Mouse (Mus musculus) hindbrain, embryonic 12.5 days (tissue): ENCODE data around the gene Galns. TPM values are rescaled to one million over a fixed set of nuclear protein-coding genes. Genes with fewer than 3 reads are reported as not detected.

Experiments used
- ATAC-seq: fragments of 200-750 bp; cut with Nextera tagmentation; 2 replicates; pipeline ENCODE4 v1.8.0; 2017; ENCODE audit warnings: moderate TSS enrichment; ENCODE audit not compliant: low FRiP score
- H3K27ac ChIP-seq: fragments of 300-500 bp; sonication (generic); 2 replicates; pipeline ENCODE4 v1.5.1; 2016; ENCODE audit warnings: mild to moderate bottlenecking
- H3K27me3 ChIP-seq: fragments of 300-500 bp; sonication (generic); 2 replicates; pipeline ENCODE4 v1.6.1; 2016; ENCODE audit warnings: mild to moderate bottlenecking
- H3K36me3 ChIP-seq: fragments of 300-500 bp; sonication (generic); 2 replicates; pipeline ENCODE4 v1.6.1; 2016; ENCODE audit warnings: mild to moderate bottlenecking
- H3K4me1 ChIP-seq: fragments of 300-500 bp; sonication (generic); 2 replicates; pipeline ENCODE4 v1.6.1; 2016
- H3K4me2 ChIP-seq: fragments of 300-500 bp; sonication (generic); replicated peaks from 2 replicates; pipeline ENCODE4 v1.6.1; 2016; ENCODE audit warnings: mild to moderate bottlenecking
- H3K4me3 ChIP-seq: fragments of 300-500 bp; sonication (generic); 2 replicates; pipeline ENCODE4 v1.5.1; 2016; ENCODE audit warnings: mild to moderate bottlenecking
- H3K9ac ChIP-seq: fragments of 300-500 bp; sonication (generic); 2 replicates; pipeline ENCODE4 v1.6.1; 2016; ENCODE audit warnings: mild to moderate bottlenecking, moderate library complexity
- H3K9me3 ChIP-seq: fragments of 300-500 bp; sonication (generic); replicated peaks from 2 replicates; pipeline ENCODE4 v1.6.1; 2016; ENCODE audit warnings: mild to moderate bottlenecking
- WGBS: fragments of 180-500 bp; shearing (Covaris S2); methylation state at CpG from one replicate; pipeline ENCODE4 v1.1.7; 2016; 5-methylcytosine and 5-hydroxymethylcytosine counted together
- polyA plus RNA-seq: library from polyadenylated mRNA; unstranded; fragments of >200 nt; fragmentation: Nextera tagmentation; extraction: Ambion mirVana; gene quantifications from 2 replicates; pipeline ENCODE4 v1.2.1, GENCODE M21; 2016

Galns gene
- polyA plus RNA-seq, 1 experiment from 2014 or later = 6.3 TPM

DNA sequence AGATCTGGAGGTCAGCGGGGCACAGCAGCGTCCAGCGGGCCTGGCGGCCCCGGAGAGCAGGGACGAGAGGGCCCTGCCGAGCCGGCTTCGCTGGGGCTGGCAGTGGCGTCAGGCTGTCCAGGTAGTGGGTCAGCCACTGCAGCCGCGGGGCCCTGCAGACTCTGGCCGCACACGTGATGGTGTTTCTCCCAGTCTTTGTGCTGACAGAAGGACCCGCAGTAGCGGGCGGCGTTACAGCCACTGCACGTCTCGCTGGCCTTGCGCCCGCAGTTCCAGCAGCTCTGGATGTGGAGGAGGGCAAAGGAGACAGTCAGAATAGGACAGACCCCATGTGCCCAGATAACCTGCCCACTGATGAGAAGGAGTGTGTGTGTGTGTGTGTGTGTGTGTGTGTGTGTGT lies 19.4 kb upstream of the Galns start:
- no peak overlapping the region for H3K27ac ChIP-seq
- H3K27me3 ChIP-seq = peaks cover 7% of the 10 kb centered on the region; the same call in 1 of the 2 replicates
- no peak for ATAC-seq
- peaks cover 12% of the 10 kb centered on the region; the same call in 1 of the 2 replicates for H3K4me1 ChIP-seq
- H3K9ac ChIP-seq = no peak overlapping the region
- H3K9me3 ChIP-seq = no peaks in the 10 kb centered on the region
- 51% methylated on average over 22 of the region's 22 CpGs for WGBS
- H3K4me2 ChIP-seq = peak overlapping the region; percentile 24; the same call in 1 of the 2 replicates
- H3K4me3 ChIP-seq = no peak overlapping the region
- H3K36me3 ChIP-seq = peaks cover 43% of the 10 kb centered on the region

DNA sequence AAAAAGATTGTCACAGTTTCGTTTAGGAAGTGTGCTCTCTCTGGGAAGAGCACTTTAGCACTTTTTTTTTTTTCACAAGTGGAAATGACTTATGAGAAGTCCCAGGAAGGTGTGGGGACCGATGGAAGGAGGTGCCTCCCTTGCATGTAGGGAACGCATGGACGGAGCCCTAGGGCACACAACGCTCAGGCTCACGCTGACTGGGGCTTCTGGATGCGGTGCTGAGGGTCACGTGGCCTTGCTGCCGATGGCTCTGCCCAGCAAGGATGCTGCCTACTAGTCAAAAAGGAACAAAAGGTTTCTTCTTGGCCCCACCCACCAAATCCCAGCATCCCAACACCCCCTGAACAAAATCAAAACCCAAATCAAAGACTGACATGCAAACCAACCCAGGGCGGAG lies 18.1 kb upstream of the Galns start:
- WGBS = 18% methylated on average over 10 of the region's 10 CpGs
- Histone ChIP-seq H3K9me3 (no peaks in the 10 kb centered on the region), H3K36me3 (peaks cover 30% of the 10 kb centered on the region), H3K27me3 (peaks cover 5% of the 10 kb centered on the region; the same call in 1 of the 2 replicates), H3K27ac (no peak overlapping the region), H3K4me2 (no peak overlapping the region), H3K4me3 (no peak overlapping the region), H3K9ac (no peak overlapping the region), H3K4me1 (peaks cover 11% of the 10 kb centered on the region; the same call in 1 of the 2 replicates)
- no peak for ATAC-seq

DNA sequence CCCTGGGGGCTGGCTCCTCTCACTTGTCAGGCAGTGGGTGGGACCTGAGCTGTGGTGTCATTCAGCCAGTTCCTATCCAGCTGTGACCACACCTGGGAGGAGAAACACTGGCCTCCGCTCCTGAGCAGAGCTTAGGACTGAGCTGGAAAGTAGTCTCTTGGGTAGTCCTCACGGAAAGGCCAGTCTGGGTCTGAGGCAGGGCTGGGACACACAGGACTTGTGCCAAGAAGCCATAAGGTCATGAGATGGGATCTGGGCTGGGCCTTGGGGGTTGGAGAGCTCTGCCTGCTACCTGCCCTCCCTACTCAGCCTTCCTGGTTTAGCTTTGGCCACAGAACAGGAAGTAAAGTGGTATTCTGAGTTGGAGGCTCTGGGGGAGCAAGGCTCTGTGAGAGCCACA lies 15.6 kb upstream of the Galns start:
- no peak overlapping the region for H3K27ac ChIP-seq
- peaks cover 5% of the 10 kb centered on the region; the same call in 1 of the 2 replicates for H3K27me3 ChIP-seq
- ATAC-seq = no peak
- no peak overlapping the region for H3K4me3 ChIP-seq
- H3K9me3 ChIP-seq = no peaks in the 10 kb centered on the region
- H3K9ac ChIP-seq = no peak overlapping the region
- peaks cover 12% of the 10 kb centered on the region; the same call in 1 of the 2 replicates for H3K4me1 ChIP-seq
- peaks cover 12% of the 10 kb centered on the region; the same call in 1 of the 2 replicates for H3K36me3 ChIP-seq
- H3K4me2 ChIP-seq = no peak overlapping the region
- 77% methylated on average over 2 of the region's 2 CpGs for WGBS

DNA sequence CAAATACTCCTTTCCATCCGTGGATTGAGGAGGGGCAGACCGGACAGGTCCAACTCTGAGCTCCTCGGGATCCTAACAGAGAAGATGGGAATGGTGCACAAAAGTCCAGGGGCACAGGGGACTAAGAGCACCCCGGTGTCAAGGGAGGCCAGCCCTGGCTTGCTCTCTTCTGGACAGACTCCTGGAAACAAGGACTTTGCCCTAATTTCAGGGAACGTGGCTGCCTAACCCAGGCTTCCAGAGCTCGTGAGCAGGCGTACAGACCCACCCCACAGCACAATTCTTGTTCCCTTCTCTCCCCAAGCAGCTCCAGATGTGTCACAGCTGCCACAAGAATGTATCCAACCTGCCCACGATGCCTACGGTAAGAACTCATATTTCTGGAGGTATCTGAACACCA lies 14.5 kb upstream of the Galns start:
- H3K36me3 ChIP-seq = peaks cover 10% of the 10 kb centered on the region; the same call in 1 of the 2 replicates
- no peak overlapping the region for H3K27ac ChIP-seq
- no peak overlapping the region for H3K9ac ChIP-seq
- H3K4me1 ChIP-seq = peaks cover 11% of the 10 kb centered on the region; the same call in 1 of the 2 replicates
- no peaks in the 10 kb centered on the region for H3K9me3 ChIP-seq
- H3K4me3 ChIP-seq = no peak overlapping the region
- WGBS = 82% methylated on average over 9 of the region's 9 CpGs
- no peak for ATAC-seq
- H3K4me2 ChIP-seq = no peak overlapping the region
- H3K27me3 ChIP-seq = peaks cover 5% of the 10 kb centered on the region; the same call in 1 of the 2 replicates

DNA sequence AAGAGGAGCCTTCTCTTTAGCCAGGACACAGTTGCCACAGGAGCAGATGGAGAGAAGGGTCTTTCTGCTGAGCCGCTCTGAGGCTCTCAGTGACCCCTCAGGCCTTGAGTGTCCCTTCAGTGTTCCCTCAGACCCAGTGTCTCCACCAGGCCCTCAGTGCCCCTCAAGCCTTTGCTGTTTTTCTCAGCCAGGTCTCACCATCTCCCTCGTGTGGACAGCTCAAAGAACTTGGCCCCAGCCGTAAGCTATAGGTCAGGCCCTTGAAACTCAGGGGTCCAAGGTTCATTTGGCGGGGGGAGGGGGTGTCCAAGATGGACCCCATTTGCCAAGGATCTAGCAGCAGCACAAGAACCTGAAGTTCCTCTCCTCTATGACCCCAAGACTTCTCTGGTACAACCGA lies 13.4 kb upstream of the Galns start:
- WGBS = 73% methylated on average over 5 of the region's 5 CpGs
- no peak for ATAC-seq

DNA sequence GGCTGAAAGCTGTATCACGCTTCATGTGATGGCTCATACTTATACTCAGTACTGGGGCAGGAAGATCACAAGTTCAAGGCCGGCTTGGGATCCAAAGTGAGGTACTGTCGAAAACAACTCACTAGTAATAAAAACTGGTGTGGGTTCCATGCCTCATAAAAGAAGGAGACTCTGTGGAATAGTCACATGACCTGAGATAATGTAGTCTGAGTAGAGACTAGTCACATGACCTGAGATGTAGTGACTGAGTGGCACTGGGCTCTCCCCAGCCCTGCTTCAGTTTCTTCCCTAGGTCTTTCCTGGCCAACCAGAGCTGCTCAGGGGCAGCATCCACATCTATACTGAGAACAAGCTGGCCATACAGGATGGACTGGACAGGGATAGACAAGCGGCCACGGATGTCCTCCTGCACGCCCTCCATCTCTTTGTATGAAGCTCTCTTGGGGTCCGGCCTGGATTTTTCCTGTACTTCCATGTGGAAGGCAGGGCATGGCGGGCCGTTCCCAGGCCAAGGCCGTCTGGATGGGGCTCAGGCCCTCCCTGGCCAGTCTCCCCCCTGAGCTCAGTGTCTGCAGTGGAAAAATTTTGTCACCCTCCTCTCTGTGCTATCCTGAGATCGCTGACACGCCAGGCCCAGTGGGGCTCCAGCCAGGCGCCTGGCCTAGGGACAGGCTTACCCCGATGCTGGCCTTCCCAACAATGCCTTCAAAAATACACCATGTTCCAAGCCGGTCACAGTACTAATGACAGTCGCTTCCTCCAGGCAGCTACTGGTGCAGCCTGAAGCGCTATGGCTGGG lies 12.8 kb upstream of the Galns start:
- peaks cover 11% of the 10 kb centered on the region for H3K4me1 ChIP-seq
- 87% methylated on average over 17 of the region's 17 CpGs for WGBS
- no peak overlapping the region for H3K4me2 ChIP-seq
- no peak overlapping the region for H3K27ac ChIP-seq
- H3K9ac ChIP-seq = no peak overlapping the region
- H3K27me3 ChIP-seq = no peaks in the 10 kb centered on the region
- 0 out of 2 replicates have a peak, but pooled peaks cover 3% of the 10 kb centered on the region for H3K36me3 ChIP-seq
- no peak overlapping the region for H3K4me3 ChIP-seq
- no peak for ATAC-seq
- H3K9me3 ChIP-seq = no peaks in the 10 kb centered on the region

More for the DNA sequence above, 13.4 kb upstream of the Galns start:
- Histone ChIP-seq H3K27me3 (no peaks in the 10 kb centered on the region), H3K27ac (no peak overlapping the region), H3K9me3 (no peaks in the 10 kb centered on the region), H3K4me2 (no peak overlapping the region), H3K4me3 (no peak overlapping the region), H3K36me3 (0 out of 2 replicates have a peak, but pooled peaks cover 3% of the 10 kb centered on the region), H3K9ac (no peak overlapping the region), H3K4me1 (peaks cover 8% of the 10 kb centered on the region)

DNA sequence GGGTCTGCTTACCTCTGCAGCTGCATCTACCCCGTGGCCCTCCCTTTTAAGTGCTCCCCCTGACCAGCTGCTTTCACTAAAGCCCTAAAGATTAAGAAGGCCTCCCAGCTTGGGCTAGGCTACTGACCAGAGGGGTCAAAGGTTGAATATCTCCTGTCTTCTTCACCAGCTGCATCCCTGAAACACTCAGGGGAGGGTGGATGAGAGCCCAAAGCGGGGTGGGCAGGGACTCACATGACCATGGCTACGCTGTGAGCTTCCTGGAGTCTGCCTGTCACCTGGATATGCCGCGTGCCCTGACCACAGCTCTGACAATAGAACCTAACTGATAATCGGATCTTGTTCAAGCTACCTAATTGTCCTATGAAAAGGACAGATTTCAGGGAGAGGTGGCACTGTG lies 11.5 kb upstream of the Galns start, which contains the start of gene Pabpn1l:
Gene Pabpn1l (minus strand): TSS at position 13 of the 400 bp plus-strand sequence.
- Histone ChIP-seq H3K9ac (no peak within 1 kb of the TSS), H3K4me3 (no peak within 1 kb of the TSS), H3K27me3 (no peaks in the 10 kb centered on the region), H3K4me1 (peaks cover 19% of the 10 kb centered on the region), H3K27ac (no peak within 1 kb of the TSS), H3K36me3 (no peaks in the 10 kb centered on the region), H3K9me3 (no peaks in the 10 kb centered on the region), H3K4me2 (no peak within 1 kb of the TSS)
- 72% methylated on average over 6 of the region's 6 CpGs for WGBS
- no peak for ATAC-seq

DNA sequence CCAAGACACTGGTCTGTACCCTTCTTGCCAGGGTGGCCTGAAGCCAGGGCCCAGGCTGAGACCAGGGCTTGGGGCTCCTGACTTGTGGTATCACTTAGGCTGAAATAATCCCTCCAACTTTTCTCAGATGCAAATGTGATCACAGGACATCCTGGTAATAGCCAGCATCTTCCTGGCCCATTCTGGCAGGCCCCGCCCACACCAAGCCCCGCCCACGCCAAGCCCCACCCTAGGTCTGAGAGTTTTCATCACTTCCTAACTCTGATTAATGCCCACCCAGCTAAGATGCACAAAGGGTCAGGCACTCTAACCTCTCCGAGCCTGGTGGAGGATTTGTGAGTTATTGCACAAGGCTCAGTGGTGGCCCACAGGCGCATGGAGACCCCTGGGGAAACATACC lies 9.2 kb upstream of the Galns start:
- Histone ChIP-seq H3K27me3 (no peaks in the 10 kb centered on the region), H3K27ac (no peak overlapping the region), H3K4me2 (no peak overlapping the region), H3K9ac (no peak overlapping the region), H3K36me3 (peaks cover 5% of the 10 kb centered on the region; the same call in 1 of the 2 replicates), H3K9me3 (no peaks in the 10 kb centered on the region), H3K4me1 (peaks cover 17% of the 10 kb centered on the region), H3K4me3 (no peak overlapping the region)
- no peak for ATAC-seq
- 38% methylated on average over 5 of the region's 5 CpGs for WGBS

DNA sequence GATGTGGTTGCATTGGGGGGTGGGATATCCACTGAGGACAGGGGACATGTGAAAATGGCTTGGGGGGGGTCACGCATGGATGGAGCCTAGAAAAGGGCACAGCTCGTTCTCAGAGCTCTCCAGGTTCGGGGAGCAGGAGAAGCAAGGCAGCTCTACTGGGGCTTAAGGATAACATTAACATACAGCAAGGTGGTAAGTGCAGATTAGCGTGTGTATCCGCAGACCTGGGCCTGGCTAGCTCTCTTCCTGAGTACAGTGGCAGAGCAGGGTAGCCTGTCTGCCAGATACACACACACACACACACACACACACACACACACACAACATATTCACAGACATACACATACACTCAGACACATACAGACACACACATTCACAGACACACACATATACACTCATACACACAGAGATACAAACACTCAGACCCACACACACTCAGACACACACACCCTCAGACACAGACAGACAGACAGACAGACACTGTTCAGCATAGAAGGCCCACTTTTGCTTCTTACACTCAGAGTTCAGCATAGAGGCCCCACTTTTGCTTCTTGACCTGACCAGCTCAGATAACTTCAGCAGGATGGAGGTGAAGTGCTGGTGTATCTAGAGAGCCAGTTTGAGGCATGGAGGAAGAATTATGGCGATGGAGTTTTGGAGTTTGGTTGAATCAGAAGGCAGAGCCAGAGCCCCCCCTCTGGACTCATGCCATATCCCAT lies 7.6 kb upstream of the Galns start:
- Histone ChIP-seq H3K27ac (no peak overlapping the region), H3K9me3 (no peaks in the 10 kb centered on the region), H3K27me3 (no peaks in the 10 kb centered on the region), H3K4me3 (no peak overlapping the region), H3K4me2 (no peak overlapping the region), H3K9ac (no peak overlapping the region; the same call in 1 of the 2 replicates), H3K36me3 (peaks cover 14% of the 10 kb centered on the region), H3K4me1 (peaks cover 15% of the 10 kb centered on the region)
- WGBS = 76% methylated on average over 6 of the region's 6 CpGs
- ATAC-seq = no peak

DNA sequence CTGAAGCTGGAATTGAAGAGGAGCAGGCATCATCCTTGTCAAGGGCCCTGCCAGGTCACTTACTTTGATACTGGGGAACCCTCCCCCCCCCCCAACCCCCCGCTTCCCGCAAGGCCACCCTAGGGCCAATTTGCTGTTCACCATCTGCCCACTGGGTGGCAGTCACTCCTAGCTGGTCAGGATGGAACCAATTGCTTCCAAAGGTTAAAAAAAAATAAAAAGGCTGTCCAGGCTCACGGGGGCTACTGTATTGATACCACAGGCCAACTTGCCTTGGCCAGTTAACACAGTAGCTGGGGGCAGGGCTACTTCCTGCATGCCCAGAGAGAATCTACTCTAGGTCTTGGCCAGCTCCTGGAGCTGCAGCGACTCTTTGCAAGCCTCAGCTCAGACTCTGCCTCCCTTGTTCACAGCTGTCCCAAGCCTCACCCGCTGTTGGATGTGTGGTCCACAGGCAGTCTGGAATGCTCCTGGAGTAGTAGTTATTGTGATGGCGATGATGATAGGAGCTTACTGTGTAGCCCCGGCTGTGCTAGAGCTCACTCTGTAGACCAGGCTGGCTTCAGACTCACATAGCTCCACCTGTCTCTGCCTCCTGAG lies 6.8 kb upstream of the Galns start:
- Histone ChIP-seq H3K9ac (no peak overlapping the region), H3K36me3 (peaks cover 14% of the 10 kb centered on the region), H3K27me3 (no peaks in the 10 kb centered on the region), H3K27ac (no peak overlapping the region), H3K9me3 (no peaks in the 10 kb centered on the region), H3K4me1 (peaks cover 15% of the 10 kb centered on the region), H3K4me3 (no peak overlapping the region), H3K4me2 (no peak overlapping the region)
- ATAC-seq = 0 out of 2 replicates have a peak, but pooled peaks have one; percentile 23
- 34% methylated on average over 5 of the region's 7 CpGs for WGBS

DNA sequence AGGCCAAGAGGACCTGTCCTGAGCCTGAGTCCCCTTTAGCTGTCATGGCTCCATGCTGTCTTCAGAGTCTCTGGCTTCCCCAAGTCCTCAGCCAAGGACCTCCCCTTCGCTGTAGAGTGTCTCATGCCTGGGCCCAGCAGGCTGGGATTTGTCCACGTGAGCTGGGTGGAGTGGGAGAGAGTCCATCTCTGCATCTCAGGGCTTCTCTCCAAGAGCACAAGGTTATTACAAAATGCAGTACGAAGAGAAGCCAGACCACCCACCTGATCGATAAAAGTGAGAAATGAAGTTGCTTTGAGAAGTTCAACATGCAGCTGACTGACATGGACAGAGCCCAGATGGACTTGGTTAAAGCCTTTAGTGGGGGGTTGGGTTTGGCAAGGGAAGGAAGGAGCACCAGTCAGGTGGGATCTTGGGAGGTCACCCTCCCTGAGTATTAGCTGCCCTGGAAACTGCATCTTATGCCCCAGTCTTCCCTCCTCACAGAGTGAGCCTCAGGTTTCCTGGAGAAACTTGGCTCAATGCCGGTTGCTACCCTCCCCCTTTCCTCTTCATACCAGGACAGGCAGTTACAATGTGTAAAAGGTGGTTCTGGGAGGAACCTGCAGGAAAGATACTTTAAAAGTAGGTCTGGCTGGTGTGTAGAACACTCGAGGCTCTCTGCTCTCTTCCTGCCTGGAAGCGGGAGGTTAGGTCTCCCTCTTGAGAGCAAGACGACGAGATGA lies 5.1 kb upstream of the Galns start:
- peaks cover 24% of the 10 kb centered on the region for H3K4me1 ChIP-seq

More for the DNA sequence above, 5.1 kb upstream of the Galns start:
- H3K36me3 ChIP-seq = peaks cover 14% of the 10 kb centered on the region
- ATAC-seq = no peak
- no peak overlapping the region for H3K4me2 ChIP-seq
- no peaks in the 10 kb centered on the region for H3K27me3 ChIP-seq
- H3K9me3 ChIP-seq = no peaks in the 10 kb centered on the region
- H3K4me3 ChIP-seq = no peak overlapping the region
- 75% methylated on average over 9 of the region's 9 CpGs for WGBS
- no peak overlapping the region for H3K27ac ChIP-seq
- no peak overlapping the region for H3K9ac ChIP-seq
